ENCODE assay signal across 14 mouse cellular contexts in genomic region chr7:75524789-75525569, GRCm38 (mm10).
DNase-seq lines count a peak whose midpoint lies in the region; ATAC-seq lines count a peak whose summit lies in the region.
"Had no signal": no experiment of that assay in that cellular context is flagged by ENCODE, and none has a peak within 500 bp of the region (broad histone marks: within the 10 kb centered on the region; RNA-seq: fewer than 3 reads in every experiment).

No protein-coding gene starts in this region.

- peak; percentile 61; the same call in 1 of the 2 replicates for ATAC-seq in liver, embryonic 11.5 days (replicated peaks; ENCODE audit: low FRiP score)
- ATAC-seq in heart, embryonic 13.5 days (ENCODE audit: extremely low read depth, insufficient number of reproducible peaks, low FRiP score, low TSS enrichment) = no peak
- peak; percentile 54 for ATAC-seq in megakaryocyte-erythroid progenitor cell, adult 5-6 weeks (replicated peaks; ENCODE audit: low FRiP score, low TSS enrichment, poor library complexity, severe bottlenecking)
- ATAC-seq: hindbrain, postnatal 0 days; midbrain, embryonic 16.5 days had no signal

- no peak overlapping the region for H3K4me2 ChIP-seq in liver, embryonic 11.5 days
- peak overlapping the region; percentile 33 for H3K4me2 ChIP-seq in heart, embryonic 13.5 days
- H3K4me2 ChIP-seq: limb, embryonic 15.5 days; neural tube, embryonic 12.5 days had no signal

- H3K36me3 ChIP-seq in liver, embryonic 11.5 days (ENCODE audit: control insufficient read depth, insufficient read depth, low read length) = no peaks in the 10 kb centered on the region
- H3K36me3 ChIP-seq in heart, embryonic 13.5 days = no peaks in the 10 kb centered on the region
- H3K36me3 ChIP-seq: embryonic facial prominence, embryonic 10.5 days; G1E; limb, embryonic 15.5 days; neural tube, embryonic 12.5 days had no signal

- intact Hi-C loops in heart, postnatal 14 days (cut with DNase I) = no loop called here

- DNase-seq in heart, adult 8-10 months (ENCODE audit: low spot score) = peak; percentile 62
- no peak for DNase-seq in heart, postnatal 14 days
- no peak for DNase-seq in liver, embryonic 11.5 days (ENCODE audit: low spot score)
- no peak for DNase-seq in liver
- no peak for DNase-seq in urinary bladder, postnatal 14 days (ENCODE audit: low spot score)
- DNase-seq: cerebellum, postnatal 10 days had no signal

- H3K4me1 ChIP-seq in liver, embryonic 11.5 days (replicated peaks; ENCODE audit: control insufficient read depth, insufficient read depth, low read length) = peaks cover 13% of the 10 kb centered on the region
- H3K4me1 ChIP-seq in heart, embryonic 13.5 days = peaks cover 75% of the 10 kb centered on the region

- no peak overlapping the region for H3K9ac ChIP-seq in liver, embryonic 11.5 days (ENCODE audit: low read depth, low read length)
- H3K9ac ChIP-seq in heart, embryonic 13.5 days = 0 out of 2 replicates have a peak overlapping the region, but pooled peaks have one; percentile 44
- H3K9ac ChIP-seq: limb, embryonic 15.5 days; neural tube, embryonic 12.5 days had no signal

- H3K4me3 ChIP-seq in liver, embryonic 11.5 days (ENCODE audit: low read depth, low read length) = no peak overlapping the region
- no peak overlapping the region for H3K4me3 ChIP-seq in heart, embryonic 13.5 days
- H3K4me3 ChIP-seq: embryonic facial prominence, embryonic 10.5 days; limb, embryonic 15.5 days; neural tube, embryonic 12.5 days had no signal

- H3K27me3 ChIP-seq in liver, embryonic 11.5 days (replicated peaks; ENCODE audit: control insufficient read depth, insufficient read depth, low read length) = no peaks in the 10 kb centered on the region
- no peaks in the 10 kb centered on the region for H3K27me3 ChIP-seq in heart, embryonic 13.5 days (replicated peaks)
- H3K27me3 ChIP-seq: limb, embryonic 15.5 days; neural tube, embryonic 12.5 days had no signal

- no peaks in the 10 kb centered on the region for H3K9me3 ChIP-seq in liver, embryonic 11.5 days (ENCODE audit: control insufficient read depth, low read length)
- H3K9me3 ChIP-seq in heart, embryonic 13.5 days = no peaks in the 10 kb centered on the region
- H3K9me3 ChIP-seq: embryonic facial prominence, embryonic 10.5 days; G1E; limb, embryonic 15.5 days; neural tube, embryonic 12.5 days had no signal

- no peak overlapping the region for H3K27ac ChIP-seq in liver, embryonic 11.5 days (ENCODE audit: low read depth, low read length)
- H3K27ac ChIP-seq in heart, embryonic 13.5 days (replicated peaks) = peak overlapping the region; percentile 81
- H3K27ac ChIP-seq: embryonic facial prominence, embryonic 10.5 days; hindbrain, postnatal 0 days; limb, embryonic 15.5 days; neural tube, embryonic 12.5 days had no signal
